Mouse (Mus musculus): ENCODE data around the gene Net1. TPM values are rescaled to one million over a fixed set of nuclear protein-coding genes. Genes with fewer than 3 reads are reported as not detected.
A peak's percentile ranks its signal among the peaks of the same experiment; 100 is the strongest.
"Not testable (repeated sequence)": the region's sequence is repeated elsewhere in the genome, so short reads cannot be mapped to it uniquely, and the experiment has no call there.

Gene Net1
- 10 to 100 TPM; 17.5 to 26.0 TPM for total RNA-seq (2021)
- long read RNA-seq, experiment 1, partial matches to known transcripts = 0 of 4 reads
- long read RNA-seq, experiment 1, other reads (novel, unspliced or antisense) = 2 of 4 reads
- long read RNA-seq, experiment 2, partial matches to known transcripts = 0 of 8 reads
- long read RNA-seq, experiment 2, other reads (novel, unspliced or antisense) = 5 of 8 reads

GRCm38 (mm10) chr13:3917571-3918311 is at the start of gene Net1, which contains the start of gene Tubal3:
Net1 (minus strand) TSS chr13:3918220.
Tubal3 (plus strand) TSS chr13:3918274.
- DNase-seq = peak; percentile 87 to 94

- no peak for DNase-seq
These were observed 33.3 kb upstream of the Net1 start for GRCm38 (mm10) chr13:3951198-3951914.

GRCm38 (mm10) chr13:3949477-3949876 is 31.5 kb upstream of the Net1 start:
- no peak for DNase-seq

- no peak for DNase-seq
These were observed 29.2 kb upstream of the Net1 start for GRCm38 (mm10) chr13:3947267-3947666.

- no peak for DNase-seq
These were observed 27.2 kb upstream of the Net1 start, which contains the start of gene Ucn3 for GRCm38 (mm10) chr13:3945249-3945648. Ucn3 (minus strand) TSS chr13:3945349.

- DNase-seq = no peak
These were observed 26.7 kb upstream of the Net1 start for GRCm38 (mm10) chr13:3944699-3945098.

- DNase-seq = no peak
These were observed 8.0 kb upstream of the Net1 start for GRCm38 (mm10) chr13:3926046-3926445.

GRCm38 (mm10) chr13:3925632-3926031 is 7.6 kb upstream of the Net1 start:
- no peak for DNase-seq

GRCm38 (mm10) chr13:3924483-3924882 is 6.5 kb upstream of the Net1 start:
- no peak for DNase-seq

GRCm38 (mm10) chr13:3913504-3913903 is 4.5 kb downstream of the Net1 start:
- no peak for DNase-seq

GRCm38 (mm10) chr13:3910356-3910755 is 7.7 kb downstream of the Net1 start:
- no peak for DNase-seq

GRCm38 (mm10) chr13:3908262-3908661 is 9.8 kb downstream of the Net1 start:
- DNase-seq = no peak

GRCm38 (mm10) chr13:3907151-3907696 is 10.8 kb downstream of the Net1 start:
- DNase-seq = no peak

GRCm38 (mm10) chr13:3899301-3899700 is 18.7 kb downstream of the Net1 start:
- no peak for DNase-seq

- DNase-seq = not testable (repeated sequence)
These were observed 19.8 kb downstream of the Net1 start for GRCm38 (mm10) chr13:3898202-3898601.

GRCm38 (mm10) chr13:3896913-3897312 is 21.1 kb downstream of the Net1 start:
- peak; percentile 73 to 89 for DNase-seq

- no peak for DNase-seq
These were observed 22.0 kb downstream of the Net1 start for GRCm38 (mm10) chr13:3896032-3896431.

GRCm38 (mm10) chr13:3895397-3895980 is 22.5 kb downstream of the Net1 start:
- DNase-seq = no peak

GRCm38 (mm10) chr13:3894549-3894948 is 23.5 kb downstream of the Net1 start:
- DNase-seq = no peak

- DNase-seq = peak; percentile 93
These were observed 24.8 kb downstream of the Net1 start for GRCm38 (mm10) chr13:3893126-3893734.

GRCm38 (mm10) chr13:3892601-3893000 is 25.4 kb downstream of the Net1 start:
- peak in 1 of 2 experiments; percentile 23 for DNase-seq

Measured in heart, adult 18-20 months (tissue).